Mouse (Mus musculus) limb, embryonic 11.5 days (tissue): ENCODE measurements around the gene Syt5. TPM values are rescaled to one million over a fixed set of nuclear protein-coding genes. Genes with fewer than 3 reads are reported as not detected.
A peak's percentile ranks its signal among the peaks of the same experiment; 100 is the strongest.

ENCODE experiments used
- ATAC-seq: fragments of 200-750 bp; cut with Nextera tagmentation; 2 replicates; pipeline ENCODE4 v1.8.0; 2017; ENCODE audit warnings: low read depth; ENCODE audit not compliant: insufficient number of reproducible peaks, low FRiP score, low TSS enrichment
- DNase-seq: peaks from one replicate; pipeline ENCODE4 v3.0.0-alpha.2; 2015; ENCODE audit warnings: low spot score
- H3K27ac ChIP-seq: fragments of 300-500 bp; sonication (generic); replicated peaks from 2 replicates; pipeline ENCODE4 v1.5.1; 2014; ENCODE audit warnings: low read depth, mild to moderate bottlenecking, low read length
- H3K27me3 ChIP-seq: fragments of 300-500 bp; sonication (generic); 2 replicates; pipeline ENCODE4 v1.6.1; 2014; ENCODE audit warnings: mild to moderate bottlenecking, low read length, mixed read lengths; ENCODE audit not compliant: control insufficient read depth, insufficient read depth
- H3K36me3 ChIP-seq: fragments of 300-500 bp; sonication (generic); 2 replicates; pipeline ENCODE4 v1.6.1; 2014; ENCODE audit warnings: mild to moderate bottlenecking, low read length, moderate library complexity, mixed read lengths; ENCODE audit not compliant: control insufficient read depth, insufficient read depth
- H3K4me1 ChIP-seq: fragments of 300-500 bp; sonication (generic); 2 replicates; pipeline ENCODE4 v1.6.1; 2014; ENCODE audit warnings: low read length, mixed read lengths; ENCODE audit not compliant: control insufficient read depth, insufficient read depth
- H3K4me2 ChIP-seq: fragments of 300-500 bp; sonication (generic); 2 replicates; pipeline ENCODE4 v1.6.1; 2014; ENCODE audit warnings: low read depth, mild to moderate bottlenecking, moderate library complexity; ENCODE audit not compliant: severe bottlenecking
- H3K4me3 ChIP-seq: fragments of 300-500 bp; sonication (generic); 2 replicates; pipeline ENCODE4 v1.5.1; 2014; ENCODE audit warnings: low read depth, low read length
- H3K9ac ChIP-seq: fragments of 300-500 bp; sonication (generic); 2 replicates; pipeline ENCODE4 v1.6.1; 2014; ENCODE audit warnings: mild to moderate bottlenecking, low read length
- H3K9me3 ChIP-seq: fragments of 300-500 bp; sonication (generic); 2 replicates; pipeline ENCODE4 v1.6.1; 2016; ENCODE audit warnings: low read length; ENCODE audit not compliant: control insufficient read depth
- WGBS: fragments of 180-500 bp; shearing (Covaris S2); extraction: QIAGEN DNeasy Blood & Tissue Kit; methylation state at CpG from one replicate; pipeline ENCODE4 v1.1.7; 2014; 5-methylcytosine and 5-hydroxymethylcytosine counted together
- polyA plus RNA-seq: library from polyadenylated mRNA; unstranded; fragments of >200 nt; fragmentation: Nextera tagmentation; extraction: Ambion mirVana; gene quantifications from 2 replicates; pipeline ENCODE4 v1.2.1, GENCODE M21; 2014

Gene Syt5
- polyA plus RNA-seq, 1 experiment from 2014 or later = 4.2 TPM

- H3K9ac ChIP-seq = no peak within 1 kb of the TSS
- no peaks in the 10 kb centered on the region for H3K9me3 ChIP-seq
- ATAC-seq (peak; percentile 51; the same call in 1 of the 2 replicates), DNase-seq (no peak)
- no peak within 1 kb of the TSS for H3K4me3 ChIP-seq
- peak within 1 kb of the TSS; percentile 4; the same call in 1 of the 2 replicates for H3K4me2 ChIP-seq
- WGBS = 18% methylated on average over 4 of the region's 4 CpGs
- H3K27me3 ChIP-seq = no peaks in the 10 kb centered on the region
- H3K4me1 ChIP-seq = peaks cover 2% of the 10 kb centered on the region; the same call in 1 of the 2 replicates
- H3K36me3 ChIP-seq = no peaks in the 10 kb centered on the region
- no peak within 1 kb of the TSS for H3K27ac ChIP-seq
Measured at GRCm38 (mm10) chr7:4516332-4517050, 30.9 kb downstream of the Syt5 start, which contains the start of gene Tnnt1. Tnnt1 (minus strand) TSS chr7:4516382.

- Histone ChIP-seq H3K4me2 (peak overlapping the region; percentile 4; the same call in 1 of the 2 replicates), H3K27me3 (no peaks in the 10 kb centered on the region), H3K36me3 (no peaks in the 10 kb centered on the region), H3K4me1 (peaks cover 2% of the 10 kb centered on the region; the same call in 1 of the 2 replicates), H3K27ac (no peak overlapping the region), H3K9me3 (no peaks in the 10 kb centered on the region), H3K4me3 (no peak overlapping the region), H3K9ac (no peak overlapping the region)
- DNase-seq (no peak), ATAC-seq (peak; percentile 37)
- WGBS = 52% methylated on average over 6 of the region's 6 CpGs
Measured at GRCm38 (mm10) chr7:4515853-4516252, 31.5 kb downstream of the Syt5 start.

GRCm38 (mm10) chr7:4513829-4514712 is 33.3 kb downstream of the Syt5 start:
- Histone ChIP-seq H3K4me1 (peaks cover 2% of the 10 kb centered on the region; the same call in 1 of the 2 replicates), H3K27me3 (no peaks in the 10 kb centered on the region), H3K4me3 (no peak overlapping the region), H3K36me3 (no peaks in the 10 kb centered on the region), H3K9me3 (no peaks in the 10 kb centered on the region), H3K27ac (no peak overlapping the region), H3K4me2 (no peak overlapping the region), H3K9ac (no peak overlapping the region)
- WGBS = 71% methylated on average over 6 of the region's 6 CpGs
- ATAC-seq (no peak), DNase-seq (no peak)

GRCm38 (mm10) chr7:4513236-4513635 is 34.1 kb downstream of the Syt5 start:
- WGBS = 28% methylated on average over 13 of the region's 13 CpGs
- peak; percentile 63 for DNase-seq
- Histone ChIP-seq H3K36me3 (no peaks in the 10 kb centered on the region), H3K27me3 (no peaks in the 10 kb centered on the region), H3K27ac (no peak overlapping the region), H3K4me3 (no peak overlapping the region), H3K4me2 (no peak overlapping the region), H3K9me3 (no peaks in the 10 kb centered on the region), H3K9ac (no peak overlapping the region), H3K4me1 (peaks cover 2% of the 10 kb centered on the region; the same call in 1 of the 2 replicates)
- no peak for ATAC-seq

GRCm38 (mm10) chr7:4511489-4512224 is 35.7 kb downstream of the Syt5 start:
- Histone ChIP-seq H3K9me3 (no peaks in the 10 kb centered on the region), H3K27ac (no peak overlapping the region), H3K9ac (no peak overlapping the region), H3K27me3 (no peaks in the 10 kb centered on the region), H3K4me1 (peaks cover 2% of the 10 kb centered on the region; the same call in 1 of the 2 replicates), H3K36me3 (no peaks in the 10 kb centered on the region), H3K4me3 (no peak overlapping the region), H3K4me2 (no peak overlapping the region)
- DNase-seq (no peak), ATAC-seq (no peak)
- WGBS = 81% methylated on average over 8 of the region's 8 CpGs

- peak; percentile 46; the same call in 1 of the 2 replicates for ATAC-seq
Measured at GRCm38 (mm10) chr7:4509863-4510608, 37.3 kb downstream of the Syt5 start.

GRCm38 (mm10) chr7:4508739-4509116 is 38.6 kb downstream of the Syt5 start:
- no peaks in the 10 kb centered on the region for H3K4me1 ChIP-seq

More at GRCm38 (mm10) chr7:4509863-4510608, 37.3 kb downstream of the Syt5 start:
- no peaks in the 10 kb centered on the region for H3K36me3 ChIP-seq
- H3K27ac ChIP-seq = no peak overlapping the region
- no peak overlapping the region for H3K9ac ChIP-seq
- H3K4me3 ChIP-seq = no peak overlapping the region
- no peaks in the 10 kb centered on the region for H3K27me3 ChIP-seq
- H3K4me1 ChIP-seq = no peaks in the 10 kb centered on the region
- peak; percentile 83 for DNase-seq
- 19% methylated on average over 24 of the region's 24 CpGs for WGBS
- H3K4me2 ChIP-seq = no peak overlapping the region
- H3K9me3 ChIP-seq = no peaks in the 10 kb centered on the region

More at GRCm38 (mm10) chr7:4508739-4509116, 38.6 kb downstream of the Syt5 start:
- Histone ChIP-seq H3K27ac (no peak overlapping the region), H3K27me3 (no peaks in the 10 kb centered on the region), H3K9ac (no peak overlapping the region), H3K4me3 (no peak overlapping the region), H3K4me2 (no peak overlapping the region), H3K9me3 (no peaks in the 10 kb centered on the region), H3K36me3 (no peaks in the 10 kb centered on the region)
- WGBS = 88% methylated on average over 8 of the region's 8 CpGs
- DNase-seq (no peak), ATAC-seq (no peak)
